Mouse (Mus musculus): ENCODE data around the gene Hist1h4h. TPM values are rescaled to one million over a fixed set of nuclear protein-coding genes. Genes with fewer than 3 reads are reported as not detected.
A peak's percentile ranks its signal among the peaks of the same experiment; 100 is the strongest.

Gene Hist1h4h
- polyA plus RNA-seq, 1 experiment from 2014 or later: 7.2 TPM

GRCm38 (mm10) chr13:23515281-23515680 is 15.6 kb upstream of the Hist1h4h start:
- no peak overlapping the region for H3K4me2 ChIP-seq
- H3K36me3 ChIP-seq: no peaks in the 10 kb centered on the region
- ATAC-seq (ENCODE audit: extremely low read depth, insufficient number of reproducible peaks, low FRiP score, low TSS enrichment): no peak
- no peak overlapping the region for H3K4me3 ChIP-seq
- peaks cover 12% of the 10 kb centered on the region for H3K4me1 ChIP-seq
- no peak overlapping the region for H3K27ac ChIP-seq (replicated peaks)
- H3K27me3 ChIP-seq (replicated peaks): no peaks in the 10 kb centered on the region
- WGBS: 77% methylated on average over 5 of the region's 5 CpGs
- H3K9me3 ChIP-seq: no peaks in the 10 kb centered on the region
- no peak overlapping the region for H3K9ac ChIP-seq

GRCm38 (mm10) chr13:23515826-23516620 is 14.8 kb upstream of the Hist1h4h start:
- WGBS: 54% methylated on average over 15 of the region's 15 CpGs
- Histone ChIP-seq H3K27me3 (replicated peaks) (no peaks in the 10 kb centered on the region), H3K36me3 (no peaks in the 10 kb centered on the region), H3K27ac (replicated peaks) (0 out of 2 replicates have a peak overlapping the region, but pooled peaks have one; percentile 21), H3K9me3 (no peaks in the 10 kb centered on the region), H3K4me2 (peak overlapping the region; percentile 95), H3K4me1 (peaks cover 8% of the 10 kb centered on the region), H3K4me3 (peak overlapping the region; percentile 67), H3K9ac (peak overlapping the region; percentile 74)
- no peak for ATAC-seq (ENCODE audit: extremely low read depth, insufficient number of reproducible peaks, low FRiP score, low TSS enrichment)

GRCm38 (mm10) chr13:23516822-23517602 is 13.8 kb upstream of the Hist1h4h start:
- H3K4me3 ChIP-seq: peak overlapping the region; percentile 67
- H3K27me3 ChIP-seq (replicated peaks): no peaks in the 10 kb centered on the region
- H3K9ac ChIP-seq: peak overlapping the region; percentile 80
- no peak for ATAC-seq (ENCODE audit: extremely low read depth, insufficient number of reproducible peaks, low FRiP score, low TSS enrichment)
- H3K9me3 ChIP-seq: no peaks in the 10 kb centered on the region
- WGBS: under 1% methylated on average over 19 of the region's 19 CpGs
- H3K4me1 ChIP-seq: peaks cover 14% of the 10 kb centered on the region
- H3K27ac ChIP-seq (replicated peaks): peak overlapping the region; percentile 80
- H3K4me2 ChIP-seq: peak overlapping the region; percentile 95
- no peaks in the 10 kb centered on the region for H3K36me3 ChIP-seq

GRCm38 (mm10) chr13:23517603-23518294 is 13.1 kb upstream of the Hist1h4h start:
- H3K27ac ChIP-seq (replicated peaks): peak overlapping the region; percentile 80
- peaks cover 14% of the 10 kb centered on the region for H3K4me1 ChIP-seq
- H3K36me3 ChIP-seq: no peaks in the 10 kb centered on the region
- WGBS: under 1% methylated on average over 27 of the region's 27 CpGs
- ATAC-seq (ENCODE audit: extremely low read depth, insufficient number of reproducible peaks, low FRiP score, low TSS enrichment): peak; percentile 72; the same call in 1 of the 2 replicates
- no peaks in the 10 kb centered on the region for H3K27me3 ChIP-seq (replicated peaks)
- H3K9me3 ChIP-seq: no peaks in the 10 kb centered on the region
- peak overlapping the region; percentile 95 for H3K4me2 ChIP-seq
- H3K9ac ChIP-seq: peak overlapping the region; percentile 80
- peak overlapping the region; percentile 67 for H3K4me3 ChIP-seq

- Histone ChIP-seq H3K9me3 (no peaks in the 10 kb centered on the region), H3K4me3 (peak overlapping the region; percentile 67), H3K27me3 (replicated peaks) (no peaks in the 10 kb centered on the region), H3K36me3 (no peaks in the 10 kb centered on the region), H3K4me1 (peaks cover 14% of the 10 kb centered on the region), H3K9ac (peak overlapping the region; percentile 75), H3K27ac (replicated peaks) (peak overlapping the region; percentile 62), H3K4me2 (peak overlapping the region; percentile 95)
- WGBS: under 1% methylated on average over 6 of the region's 6 CpGs
- ATAC-seq (ENCODE audit: extremely low read depth, insufficient number of reproducible peaks, low FRiP score, low TSS enrichment): no peak
Measured at GRCm38 (mm10) chr13:23518295-23518603, 12.6 kb upstream of the Hist1h4h start.

GRCm38 (mm10) chr13:23518885-23519284 is 12.0 kb upstream of the Hist1h4h start:
- H3K9me3 ChIP-seq: no peaks in the 10 kb centered on the region
- H3K36me3 ChIP-seq: no peaks in the 10 kb centered on the region
- WGBS: under 1% methylated on average over 6 of the region's 6 CpGs
- peak overlapping the region; percentile 68 for H3K9ac ChIP-seq
- H3K4me1 ChIP-seq: peaks cover 14% of the 10 kb centered on the region
- ATAC-seq (ENCODE audit: extremely low read depth, insufficient number of reproducible peaks, low FRiP score, low TSS enrichment): no peak
- peak overlapping the region; percentile 72 for H3K27ac ChIP-seq (replicated peaks)
- H3K4me2 ChIP-seq: peak overlapping the region; percentile 95
- no peaks in the 10 kb centered on the region for H3K27me3 ChIP-seq (replicated peaks)
- H3K4me3 ChIP-seq: peak overlapping the region; percentile 67

GRCm38 (mm10) chr13:23519416-23519815 is 11.4 kb upstream of the Hist1h4h start:
- ATAC-seq (ENCODE audit: extremely low read depth, insufficient number of reproducible peaks, low FRiP score, low TSS enrichment): 0 out of 2 replicates have a peak, but pooled peaks have one; percentile 11
- H3K27ac ChIP-seq (replicated peaks): peak overlapping the region; percentile 72
- H3K4me3 ChIP-seq: peak overlapping the region; percentile 67
- H3K4me2 ChIP-seq: peak overlapping the region; percentile 95
- peaks cover 14% of the 10 kb centered on the region for H3K4me1 ChIP-seq
- H3K9me3 ChIP-seq: no peaks in the 10 kb centered on the region
- H3K9ac ChIP-seq: peak overlapping the region; percentile 68
- H3K36me3 ChIP-seq: no peaks in the 10 kb centered on the region
- under 1% methylated on average over 10 of the region's 10 CpGs for WGBS
- no peaks in the 10 kb centered on the region for H3K27me3 ChIP-seq (replicated peaks)

- H3K27me3 ChIP-seq (replicated peaks): no peaks in the 10 kb centered on the region
- H3K4me2 ChIP-seq: peak overlapping the region; percentile 59
- H3K9ac ChIP-seq: no peak overlapping the region
- under 1% methylated on average over 14 of the region's 14 CpGs for WGBS
- H3K9me3 ChIP-seq: no peaks in the 10 kb centered on the region
- ATAC-seq (ENCODE audit: extremely low read depth, insufficient number of reproducible peaks, low FRiP score, low TSS enrichment): no peak
- peak overlapping the region; percentile 28 for H3K4me3 ChIP-seq
- H3K27ac ChIP-seq (replicated peaks): no peak overlapping the region
- peaks cover 17% of the 10 kb centered on the region for H3K4me1 ChIP-seq
- H3K36me3 ChIP-seq: no peaks in the 10 kb centered on the region
Measured at GRCm38 (mm10) chr13:23521703-23522102, 9.1 kb upstream of the Hist1h4h start.

- H3K4me3 ChIP-seq: no peak overlapping the region
- peaks cover 28% of the 10 kb centered on the region for H3K4me1 ChIP-seq
- no peak for ATAC-seq (ENCODE audit: extremely low read depth, insufficient number of reproducible peaks, low FRiP score, low TSS enrichment)
- no peak overlapping the region for H3K27ac ChIP-seq (replicated peaks)
- 42% methylated on average over 5 of the region's 5 CpGs for WGBS
- H3K4me2 ChIP-seq: no peak overlapping the region
- H3K9me3 ChIP-seq: no peaks in the 10 kb centered on the region
- H3K36me3 ChIP-seq: no peaks in the 10 kb centered on the region
- H3K9ac ChIP-seq: no peak overlapping the region
- H3K27me3 ChIP-seq (replicated peaks): no peaks in the 10 kb centered on the region
Measured at GRCm38 (mm10) chr13:23523976-23524375, 6.9 kb upstream of the Hist1h4h start.

- peaks cover 31% of the 10 kb centered on the region for H3K4me1 ChIP-seq
- 13% methylated on average over 5 of the region's 5 CpGs for WGBS
- no peak overlapping the region for H3K4me2 ChIP-seq
Measured at GRCm38 (mm10) chr13:23524654-23525053, 6.2 kb upstream of the Hist1h4h start.

GRCm38 (mm10) chr13:23525901-23526300 is 4.9 kb upstream of the Hist1h4h start:
- peaks cover 30% of the 10 kb centered on the region for H3K4me1 ChIP-seq
- no peak overlapping the region for H3K27ac ChIP-seq (replicated peaks)
- H3K27me3 ChIP-seq (replicated peaks): no peaks in the 10 kb centered on the region
- H3K36me3 ChIP-seq: no peaks in the 10 kb centered on the region
- WGBS: 2% methylated on average over 10 of the region's 10 CpGs
- H3K4me3 ChIP-seq: peak overlapping the region; percentile 56
- H3K9me3 ChIP-seq: no peaks in the 10 kb centered on the region
- peak overlapping the region; percentile 78 for H3K9ac ChIP-seq
- peak overlapping the region; percentile 71 for H3K4me2 ChIP-seq
- no peak for ATAC-seq (ENCODE audit: extremely low read depth, insufficient number of reproducible peaks, low FRiP score, low TSS enrichment)

More at GRCm38 (mm10) chr13:23524654-23525053, 6.2 kb upstream of the Hist1h4h start:
- H3K36me3 ChIP-seq: no peaks in the 10 kb centered on the region
- H3K27me3 ChIP-seq (replicated peaks): no peaks in the 10 kb centered on the region
- ATAC-seq (ENCODE audit: extremely low read depth, insufficient number of reproducible peaks, low FRiP score, low TSS enrichment): no peak; the same call in 1 of the 2 replicates
- no peak overlapping the region for H3K27ac ChIP-seq (replicated peaks)
- no peak overlapping the region for H3K4me3 ChIP-seq
- no peaks in the 10 kb centered on the region for H3K9me3 ChIP-seq
- H3K9ac ChIP-seq: no peak overlapping the region

Data from heart, embryonic 13.5 days (tissue).